Mouse (Mus musculus) stomach, postnatal 0 days (tissue): ENCODE measurements around the gene Nfatc2.

Experiments used
- CTCF ChIP-seq: IDR thresholded peaks from 2 replicates; pipeline ENCODE4 v1.5.1; 2016; ENCODE audit warnings: antibody characterized with exemption, low read depth, mild to moderate bottlenecking, moderate library complexity
- EP300 ChIP-seq: optimal IDR thresholded peaks from 2 replicates; pipeline ENCODE3; 2016; ENCODE audit warnings: antibody characterized with exemption

GRCm38 (mm10) chr2:168608125-168608564 is 6.7 kb upstream of the Nfatc2 start:
- TF ChIP-seq CTCF (no peak), EP300 (no peak)
